Mouse (Mus musculus): ENCODE data around the gene Osbpl3.

The Osbpl3 gene

GRCm38 (mm10) chr6:50334846-50335821 lies 120.9 kb downstream of the Osbpl3 start:
- DNase-seq (ENCODE audit: low read depth, low spot score): no peak

- DNase-seq (ENCODE audit: low read depth, low spot score): no peak
Observed at GRCm38 (mm10) chr6:50333346-50333745, 122.7 kb downstream of the Osbpl3 start.

GRCm38 (mm10) chr6:50331477-50331876 lies 124.5 kb downstream of the Osbpl3 start:
- DNase-seq (ENCODE audit: low read depth, low spot score): no peak

- no peak for DNase-seq (ENCODE audit: low read depth, low spot score)
Observed at GRCm38 (mm10) chr6:50329380-50329779, 126.6 kb downstream of the Osbpl3 start.

- no peak for DNase-seq (ENCODE audit: low read depth, low spot score)
Observed at GRCm38 (mm10) chr6:50328901-50329300, 127.1 kb downstream of the Osbpl3 start.

- no peak for DNase-seq (ENCODE audit: low read depth, low spot score)
Observed at GRCm38 (mm10) chr6:50326192-50326591, 129.8 kb downstream of the Osbpl3 start.

GRCm38 (mm10) chr6:50325485-50325884 lies 130.5 kb downstream of the Osbpl3 start:
- DNase-seq (ENCODE audit: low read depth, low spot score): no peak

- DNase-seq (ENCODE audit: low read depth, low spot score): no peak
Observed at GRCm38 (mm10) chr6:50322631-50323030, 133.4 kb downstream of the Osbpl3 start.

- no peak for DNase-seq (ENCODE audit: low read depth, low spot score)
Observed at GRCm38 (mm10) chr6:50321739-50322138, 134.3 kb downstream of the Osbpl3 start.

- DNase-seq (ENCODE audit: low read depth, low spot score): no peak
Observed at GRCm38 (mm10) chr6:50318590-50319172, 137.3 kb downstream of the Osbpl3 start.

- DNase-seq (ENCODE audit: low read depth, low spot score): no peak
Observed at GRCm38 (mm10) chr6:50318150-50318549, 137.9 kb downstream of the Osbpl3 start.

GRCm38 (mm10) chr6:50316795-50317505 lies 139.1 kb downstream of the Osbpl3 start:
- DNase-seq (ENCODE audit: low read depth, low spot score): no peak

- no peak for DNase-seq (ENCODE audit: low read depth, low spot score)
Observed at GRCm38 (mm10) chr6:50314406-50315071, 141.5 kb downstream of the Osbpl3 start.

GRCm38 (mm10) chr6:50312647-50313046 lies 143.4 kb downstream of the Osbpl3 start:
- DNase-seq (ENCODE audit: low read depth, low spot score): peak; percentile 74

GRCm38 (mm10) chr6:50309019-50309418 lies 147.0 kb downstream of the Osbpl3 start:
- DNase-seq (ENCODE audit: low read depth, low spot score): peak; percentile 48

GRCm38 (mm10) chr6:50306625-50307024 lies 149.4 kb downstream of the Osbpl3 start:
- DNase-seq (ENCODE audit: low read depth, low spot score): no peak

- DNase-seq (ENCODE audit: low read depth, low spot score): peak; percentile 84
Observed at GRCm38 (mm10) chr6:50304949-50305491, 151.0 kb downstream of the Osbpl3 start.

- DNase-seq (ENCODE audit: low read depth, low spot score): no peak
Observed at GRCm38 (mm10) chr6:50301121-50301520, 154.9 kb downstream of the Osbpl3 start.

- DNase-seq (ENCODE audit: low read depth, low spot score): no peak
Observed at GRCm38 (mm10) chr6:50300622-50301021, 155.4 kb downstream of the Osbpl3 start.

GRCm38 (mm10) chr6:50299071-50299470 lies 156.9 kb downstream of the Osbpl3 start:
- no peak for DNase-seq (ENCODE audit: low read depth, low spot score)

GRCm38 (mm10) chr6:50297671-50298070 lies 158.3 kb downstream of the Osbpl3 start:
- DNase-seq (ENCODE audit: low read depth, low spot score): no peak

Measured in mesoderm, embryonic 11.5 days (tissue).